Mouse (Mus musculus): ENCODE measurements at regions not wholly inside any gene's neighbourhood (a gene's known extent, or its start where the extent isn't known, plus 50 kb on each side); places are given as distances from the start of the nearest gene placed in this dataset.

DNA sequence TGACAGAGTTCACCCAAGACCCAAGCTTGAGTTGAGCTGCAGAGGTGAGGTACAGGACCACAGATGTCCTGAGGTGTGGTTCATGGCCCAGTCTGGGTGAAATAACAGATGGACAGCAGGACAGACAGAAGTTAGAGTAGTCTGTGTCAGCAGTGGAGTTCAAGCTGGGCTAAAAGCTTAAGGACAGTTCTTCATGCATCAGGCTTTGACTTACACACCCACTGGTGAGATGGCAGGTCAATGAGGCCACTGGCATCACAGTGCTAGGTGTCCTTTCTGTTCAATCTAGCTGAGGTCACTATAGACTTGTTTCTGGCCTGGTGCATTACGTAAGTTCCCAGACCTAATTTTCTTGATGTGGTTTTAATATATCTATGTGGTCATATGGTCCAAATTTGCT, 238.9 kb upstream of the Dab2 start:
- ATAC-seq (ENCODE audit: extremely low read depth, insufficient number of reproducible peaks, low FRiP score, poor library complexity, severe bottlenecking) = no peak

DNA sequence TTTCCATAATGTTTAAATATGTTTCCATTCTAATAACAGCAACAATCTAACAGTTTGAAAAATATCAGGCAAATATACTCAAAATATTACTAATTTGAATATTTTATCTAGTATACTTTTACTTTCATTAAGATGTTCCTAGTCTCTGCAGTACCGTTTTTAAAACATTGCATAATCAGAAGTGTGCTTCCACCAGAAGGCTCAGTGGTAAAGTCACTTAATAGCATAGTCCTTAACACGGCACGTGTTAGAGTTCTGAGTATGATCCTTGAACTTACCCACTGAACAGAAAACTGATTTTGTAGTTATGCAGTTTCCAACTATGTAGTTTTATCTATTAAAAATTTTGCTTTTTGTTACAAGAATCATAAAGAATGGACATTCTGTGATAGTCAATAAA, 234.5 kb upstream of the Dab2 start:
- ATAC-seq (ENCODE audit: extremely low read depth, insufficient number of reproducible peaks, low FRiP score, poor library complexity, severe bottlenecking) = no peak

DNA sequence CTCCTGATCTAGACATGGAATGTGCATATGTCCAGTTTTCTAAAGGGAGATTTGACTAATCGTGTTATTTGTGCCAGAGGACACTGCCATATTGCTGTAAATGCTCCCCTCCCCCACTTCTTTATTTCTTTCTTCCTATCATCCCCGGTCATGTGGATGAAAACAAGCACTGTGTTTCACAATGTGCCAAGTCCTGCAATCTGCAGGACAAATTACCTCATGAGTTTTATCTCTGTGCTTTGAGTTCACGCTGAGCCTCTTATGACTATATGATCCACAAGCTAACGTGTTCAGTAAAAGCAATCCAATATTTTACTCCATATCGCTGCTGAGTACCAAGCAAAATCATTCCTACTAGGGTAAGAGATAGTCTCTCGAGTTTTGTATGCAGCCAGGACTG, 232.2 kb upstream of the Dab2 start:
- no peak for ATAC-seq (ENCODE audit: extremely low read depth, insufficient number of reproducible peaks, low FRiP score, poor library complexity, severe bottlenecking)

DNA sequence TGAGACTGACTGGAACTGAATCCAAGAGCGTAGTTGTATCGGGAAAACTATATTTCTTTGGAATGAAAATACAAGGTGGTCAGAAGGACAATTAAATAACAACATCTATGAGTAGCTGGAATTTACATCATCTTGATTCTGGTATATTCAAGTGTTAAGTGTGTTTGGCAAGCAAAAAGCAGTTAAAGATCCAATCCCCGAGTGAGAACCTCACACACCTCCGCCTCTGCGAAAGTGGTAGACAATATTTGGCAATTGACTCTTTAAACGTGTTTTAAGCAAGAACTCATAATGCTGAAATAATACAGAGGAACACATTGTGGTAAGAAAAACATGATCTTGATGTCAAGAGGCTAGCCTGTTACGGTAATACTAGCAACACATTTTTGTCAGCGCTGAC, 231.2 kb upstream of the Dab2 start:
- no peak for ATAC-seq (ENCODE audit: extremely low read depth, insufficient number of reproducible peaks, low FRiP score, poor library complexity, severe bottlenecking)

DNA sequence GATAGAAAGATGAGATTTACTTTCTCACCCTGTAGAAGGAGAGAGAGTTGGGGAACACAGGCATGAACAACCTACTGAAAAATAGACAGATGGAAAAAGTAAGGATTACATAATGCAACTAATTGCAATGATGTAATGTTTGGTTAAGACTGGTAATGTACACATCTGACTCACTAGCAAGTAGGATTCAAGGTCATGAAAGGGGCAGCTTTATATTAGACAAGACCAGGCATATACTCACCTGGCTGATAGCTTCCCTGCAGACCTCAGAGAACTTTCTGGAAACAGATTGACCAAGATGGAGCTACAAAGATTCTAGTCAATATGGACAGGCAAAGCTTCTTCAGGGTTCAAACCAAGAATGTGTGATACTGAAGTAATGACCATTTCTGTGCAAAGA, 227.7 kb upstream of the Dab2 start:
- ATAC-seq (ENCODE audit: extremely low read depth, insufficient number of reproducible peaks, low FRiP score, poor library complexity, severe bottlenecking) = no peak

DNA sequence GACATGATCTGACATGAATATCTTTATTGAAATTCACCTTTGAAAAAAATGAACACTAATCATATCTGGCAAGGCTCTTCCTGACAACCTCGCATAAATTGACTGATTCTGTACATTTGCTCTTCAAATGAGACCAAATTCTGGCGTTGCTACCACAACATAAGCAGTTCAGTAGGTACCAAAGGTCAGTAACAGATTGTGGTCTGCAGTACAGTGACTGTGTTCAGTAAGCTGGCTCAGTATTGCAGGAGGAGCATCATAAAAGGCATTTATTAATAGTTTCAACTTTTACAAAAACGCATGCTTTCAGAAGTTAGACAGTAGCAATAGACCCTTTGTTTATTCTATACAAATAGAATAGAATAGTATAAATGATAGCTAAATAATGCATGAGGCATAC, 226.7 kb upstream of the Dab2 start:
- ATAC-seq (ENCODE audit: extremely low read depth, insufficient number of reproducible peaks, low FRiP score, poor library complexity, severe bottlenecking) = no peak

DNA sequence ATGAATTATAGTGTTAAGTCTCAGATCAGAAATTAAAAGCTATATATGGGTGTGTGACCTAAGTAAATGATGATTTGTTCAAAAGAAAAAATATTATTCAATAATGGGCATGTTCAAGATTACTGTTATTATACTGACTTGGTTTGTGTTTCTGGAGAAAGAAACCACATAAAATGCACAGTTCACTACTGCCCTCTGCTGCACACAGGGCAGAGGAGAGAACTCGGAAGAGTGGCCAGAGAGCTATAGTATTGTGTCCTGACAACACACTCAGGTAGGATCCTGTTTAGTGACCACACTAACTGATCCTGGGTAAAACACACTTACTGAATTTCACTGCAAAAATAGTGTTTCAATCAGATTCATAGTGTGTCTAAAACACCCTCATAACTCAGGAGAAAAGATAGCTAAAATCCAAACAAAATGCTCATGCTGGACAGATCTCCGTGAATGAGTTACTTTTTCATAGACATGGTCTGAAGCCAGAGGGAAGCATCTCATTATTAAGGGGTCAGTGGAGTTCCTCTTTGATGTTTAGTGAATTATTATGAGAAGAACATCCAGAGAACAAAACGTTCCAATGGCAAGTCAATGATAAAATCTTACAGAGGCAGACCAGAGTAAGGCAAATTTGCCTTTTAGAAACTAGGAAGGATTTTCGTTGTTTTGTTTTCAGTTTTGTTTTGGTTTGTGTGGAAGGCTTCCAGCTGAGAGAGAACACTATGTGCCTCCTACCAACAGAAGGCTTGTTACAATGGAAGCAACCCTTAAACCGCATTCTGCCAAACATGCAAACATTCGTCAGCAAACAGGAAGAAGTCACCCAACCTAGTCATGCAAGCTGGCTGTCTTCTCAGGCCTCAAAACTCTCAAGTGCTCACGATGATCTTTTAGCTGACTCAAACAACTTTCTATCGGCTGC, 218.6 kb upstream of the Dab2 start:
- ATAC-seq (ENCODE audit: extremely low read depth, insufficient number of reproducible peaks, low FRiP score, poor library complexity, severe bottlenecking) = peak; percentile 80

DNA sequence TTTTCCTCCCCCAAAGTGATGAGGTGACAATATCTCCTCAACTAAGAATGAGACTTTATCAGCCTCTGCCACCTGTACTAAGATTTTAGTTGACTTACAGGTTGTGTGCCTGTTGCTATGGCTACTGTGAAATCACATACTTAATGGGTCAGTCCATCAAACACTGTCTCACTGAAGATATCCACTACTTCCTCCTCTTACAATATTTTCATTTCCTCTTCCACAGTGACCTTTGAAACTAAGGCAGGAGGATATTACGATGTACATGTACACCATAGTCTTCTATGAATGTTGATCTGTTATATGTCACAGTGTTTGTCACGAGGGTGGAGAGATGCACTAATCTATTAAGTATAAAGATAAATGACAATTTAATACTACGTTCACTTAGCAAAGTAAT, 212.4 kb upstream of the Dab2 start:
- no peak for ATAC-seq (ENCODE audit: extremely low read depth, insufficient number of reproducible peaks, low FRiP score, poor library complexity, severe bottlenecking)

DNA sequence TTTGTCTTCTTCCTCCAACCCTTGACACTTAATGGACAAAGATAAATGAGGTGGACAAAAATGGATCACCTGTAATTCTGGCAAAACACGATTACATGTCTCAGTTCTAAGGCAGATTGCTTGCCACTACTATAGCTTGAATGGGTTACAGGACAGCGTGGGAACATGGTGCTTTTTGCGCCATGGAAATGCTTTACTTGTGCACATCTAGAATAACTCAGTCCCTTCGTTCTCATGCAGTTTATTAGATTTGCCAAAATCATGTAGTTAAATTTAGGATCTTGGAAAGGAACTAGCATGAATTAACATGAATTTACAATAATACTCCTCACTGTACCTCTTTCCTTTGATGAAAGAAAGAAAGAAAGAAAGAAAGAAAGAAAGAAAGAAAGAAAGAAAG, 211.1 kb upstream of the Dab2 start:
- no peak for ATAC-seq (ENCODE audit: extremely low read depth, insufficient number of reproducible peaks, low FRiP score, poor library complexity, severe bottlenecking)

DNA sequence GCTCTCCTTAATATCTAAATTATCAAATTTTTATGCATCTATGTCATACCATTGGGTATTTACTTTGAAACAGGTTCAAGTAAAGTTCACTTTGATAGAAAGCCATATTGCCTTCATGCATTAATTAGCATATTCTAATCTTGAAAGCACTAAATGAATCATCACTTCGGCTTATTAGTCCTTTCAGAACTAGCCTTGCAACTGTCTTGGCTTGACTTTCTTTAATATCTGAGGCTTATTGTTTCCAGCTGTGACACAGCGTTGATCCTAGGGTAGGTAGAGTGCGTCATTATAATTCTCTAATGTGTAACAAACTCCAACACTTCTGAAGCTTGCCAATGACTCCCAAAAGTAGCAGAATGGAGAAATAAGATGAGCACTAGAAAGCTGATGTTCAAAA, 169.9 kb upstream of the Dab2 start:
- no peak for ATAC-seq (ENCODE audit: extremely low read depth, insufficient number of reproducible peaks, low FRiP score, poor library complexity, severe bottlenecking)

DNA sequence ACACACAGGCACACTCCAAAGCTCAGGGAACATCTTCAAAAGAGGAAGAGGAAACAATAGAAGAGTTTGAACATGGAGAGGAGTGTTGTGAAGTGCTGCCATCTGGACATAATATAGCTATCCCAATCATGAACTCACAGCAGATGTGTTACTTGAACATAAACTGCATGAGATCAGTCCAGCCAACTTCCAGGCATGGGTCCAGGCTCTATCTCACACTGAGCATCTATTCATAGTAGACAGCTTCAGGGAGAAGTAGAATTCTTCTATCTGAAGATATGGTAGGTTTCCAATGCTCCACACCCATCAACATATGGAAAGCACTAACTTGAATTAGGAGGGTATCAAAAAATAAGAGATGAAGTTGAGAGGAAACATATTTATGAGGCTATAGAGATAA, 167.4 kb upstream of the Dab2 start:
- ATAC-seq (ENCODE audit: extremely low read depth, insufficient number of reproducible peaks, low FRiP score, poor library complexity, severe bottlenecking) = no peak

DNA sequence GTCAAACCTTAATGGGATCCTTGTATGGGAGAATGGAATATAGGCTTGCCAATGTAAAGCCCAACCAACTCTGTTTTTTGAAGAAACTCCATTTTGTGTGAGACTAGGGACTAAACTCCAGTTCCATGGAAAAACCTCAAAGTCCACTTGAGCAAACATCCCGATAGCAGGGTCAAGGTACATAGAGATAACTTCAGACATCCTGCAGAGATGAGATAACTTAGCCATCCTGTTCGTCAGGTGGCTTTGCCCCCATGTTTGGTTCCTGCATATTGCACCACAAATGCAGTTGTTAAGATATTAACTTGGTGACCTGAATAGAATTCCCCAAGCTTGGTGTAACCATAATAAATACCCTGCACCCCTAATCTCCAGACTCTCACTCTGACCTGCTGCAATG, 154.5 kb upstream of the Dab2 start:
- ATAC-seq (ENCODE audit: extremely low read depth, insufficient number of reproducible peaks, low FRiP score, poor library complexity, severe bottlenecking) = no peak

DNA sequence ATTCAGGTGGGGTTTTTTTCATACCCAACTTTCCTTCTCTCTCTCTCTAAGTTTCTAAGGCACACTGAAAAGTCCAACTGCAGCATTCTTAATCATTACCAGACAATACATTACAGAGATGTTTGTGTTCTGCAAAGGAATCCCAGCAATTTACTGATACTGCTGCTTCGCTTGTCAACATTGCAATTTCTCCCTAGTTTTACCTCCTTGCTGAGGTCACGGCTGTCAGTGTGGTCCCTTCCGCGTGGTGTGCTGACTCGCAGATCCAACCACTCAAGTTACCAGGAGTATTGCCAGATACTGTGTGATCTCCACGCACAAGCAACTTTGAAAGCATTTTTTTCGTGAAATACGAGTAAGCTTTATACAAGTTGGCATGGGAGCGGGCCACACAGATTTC, 144.9 kb upstream of the Dab2 start:
- no peak for ATAC-seq (ENCODE audit: extremely low read depth, insufficient number of reproducible peaks, low FRiP score, poor library complexity, severe bottlenecking)

DNA sequence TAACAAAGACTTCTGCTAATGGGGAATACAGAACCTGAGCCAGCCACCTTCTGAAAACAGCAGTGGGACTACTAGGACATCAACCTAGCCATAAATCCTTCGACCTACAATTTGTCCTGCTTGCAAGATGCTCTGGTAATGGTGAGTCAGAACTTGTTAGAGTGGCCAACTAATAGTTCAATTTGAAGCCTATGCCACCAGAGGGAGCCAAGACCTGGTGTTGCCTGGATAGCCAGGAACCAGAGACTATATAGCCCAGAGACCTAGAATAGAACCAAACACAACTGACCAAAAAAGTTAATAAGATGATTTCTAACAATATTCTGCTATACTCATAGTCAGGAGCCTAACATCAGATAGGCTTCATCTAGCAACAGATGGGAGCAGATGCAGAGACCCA, 119.3 kb upstream of the Dab2 start:
- ATAC-seq (ENCODE audit: extremely low read depth, insufficient number of reproducible peaks, low FRiP score, poor library complexity, severe bottlenecking) = no peak

DNA sequence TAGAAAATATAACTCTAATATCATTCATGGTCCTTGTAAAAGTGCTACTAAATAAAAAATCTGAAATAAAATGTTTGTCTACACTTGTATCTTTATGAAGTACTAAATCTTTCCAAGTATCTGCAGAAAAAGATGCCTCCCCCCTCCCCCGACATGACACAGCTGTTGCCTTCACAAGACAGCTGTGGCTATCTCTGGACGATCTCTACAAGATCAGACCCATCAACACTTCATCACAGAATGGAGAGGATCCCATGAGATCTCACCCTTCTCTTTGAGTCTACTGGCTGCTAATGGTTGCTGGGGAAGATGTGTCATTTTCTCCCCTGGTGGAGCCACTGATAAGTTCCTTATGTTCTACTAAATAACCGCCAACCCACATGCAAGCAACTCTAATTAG, 116.0 kb upstream of the Dab2 start:
- no peak for ATAC-seq (ENCODE audit: extremely low read depth, insufficient number of reproducible peaks, low FRiP score, poor library complexity, severe bottlenecking)

DNA sequence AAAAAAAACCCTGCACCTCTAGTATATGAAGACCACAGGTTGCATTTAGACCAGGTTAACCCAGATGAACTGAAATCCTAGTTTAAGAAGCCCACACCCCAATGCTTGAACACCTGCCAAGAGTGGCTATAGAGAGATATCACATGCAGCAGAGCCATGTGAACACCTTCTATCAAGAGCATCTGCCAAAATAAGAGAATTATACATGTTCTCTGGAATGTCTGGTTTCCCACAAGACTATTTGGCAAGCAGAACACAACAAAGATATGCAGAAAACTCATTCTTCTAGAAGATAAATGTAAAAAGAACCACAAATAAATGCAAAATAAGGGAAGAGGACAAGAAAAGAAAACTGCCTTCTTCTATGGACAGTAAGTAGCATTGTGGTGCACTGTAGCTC, 107.7 kb upstream of the Dab2 start:
- ATAC-seq (ENCODE audit: extremely low read depth, insufficient number of reproducible peaks, low FRiP score, poor library complexity, severe bottlenecking) = no peak

DNA sequence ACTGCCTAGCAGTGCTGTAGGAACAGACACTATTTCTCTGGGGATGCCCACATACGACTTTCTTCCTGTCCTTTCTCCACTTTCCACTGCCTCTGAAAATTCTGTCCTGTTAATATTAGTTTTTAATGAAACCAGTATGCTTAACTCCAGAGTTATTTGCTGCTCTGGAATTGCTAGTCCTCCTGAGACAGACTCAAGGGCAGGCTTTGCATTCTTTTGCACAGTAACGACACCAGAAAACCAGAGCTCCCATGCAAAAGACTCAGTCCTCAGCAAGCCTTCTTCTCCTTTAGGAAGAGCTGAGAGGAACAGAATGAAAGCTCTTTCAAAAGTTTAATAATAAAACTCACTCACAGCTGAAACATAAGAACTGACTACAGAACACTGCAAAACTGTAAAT, 92.3 kb upstream of the Dab2 start:
- no peak for ATAC-seq (ENCODE audit: extremely low read depth, insufficient number of reproducible peaks, low FRiP score, poor library complexity, severe bottlenecking)

DNA sequence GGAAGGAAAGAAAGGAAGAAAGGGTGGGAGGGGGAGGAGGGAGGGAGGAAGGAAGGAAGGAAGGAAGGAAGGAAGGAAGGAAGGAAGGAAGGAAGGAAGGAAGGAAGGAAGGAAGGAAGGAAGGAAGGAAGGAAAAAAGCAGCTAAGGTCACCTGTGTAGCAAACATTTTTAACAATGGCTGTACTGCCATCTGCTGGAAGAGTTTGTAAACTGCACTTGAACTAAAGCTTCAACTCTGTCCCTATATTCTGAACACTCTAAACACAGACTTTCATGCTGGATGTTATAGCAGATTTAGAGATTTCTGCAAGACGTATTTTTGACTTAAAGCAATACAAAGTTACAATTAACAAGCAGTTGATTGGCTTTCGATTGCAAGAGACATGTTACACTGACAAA, 90.3 kb upstream of the Dab2 start:
- 0 out of 2 replicates have a peak, but pooled peaks have one; percentile 44 for ATAC-seq (ENCODE audit: extremely low read depth, insufficient number of reproducible peaks, low FRiP score, poor library complexity, severe bottlenecking)

DNA sequence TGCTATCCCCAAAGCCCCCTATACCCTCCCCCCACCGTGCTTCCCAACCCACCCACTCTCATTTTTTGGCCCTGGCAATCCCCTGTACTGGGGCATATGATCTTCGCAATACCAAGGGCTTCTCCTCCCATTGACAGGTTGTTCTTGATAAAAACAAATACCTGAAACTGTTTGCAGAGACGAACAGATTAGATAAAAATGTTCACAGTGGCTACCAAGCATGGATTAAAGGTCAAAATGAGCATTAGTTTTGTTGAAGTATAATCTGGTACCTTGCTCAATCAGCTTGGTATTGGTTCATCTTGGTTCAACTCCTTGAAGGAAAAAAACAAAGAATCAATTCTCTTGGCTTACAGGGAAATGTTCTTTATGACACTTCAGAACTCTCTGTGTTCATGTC, 81.5 kb upstream of the Dab2 start:
- no peak for ATAC-seq (ENCODE audit: extremely low read depth, insufficient number of reproducible peaks, low FRiP score, poor library complexity, severe bottlenecking)

DNA sequence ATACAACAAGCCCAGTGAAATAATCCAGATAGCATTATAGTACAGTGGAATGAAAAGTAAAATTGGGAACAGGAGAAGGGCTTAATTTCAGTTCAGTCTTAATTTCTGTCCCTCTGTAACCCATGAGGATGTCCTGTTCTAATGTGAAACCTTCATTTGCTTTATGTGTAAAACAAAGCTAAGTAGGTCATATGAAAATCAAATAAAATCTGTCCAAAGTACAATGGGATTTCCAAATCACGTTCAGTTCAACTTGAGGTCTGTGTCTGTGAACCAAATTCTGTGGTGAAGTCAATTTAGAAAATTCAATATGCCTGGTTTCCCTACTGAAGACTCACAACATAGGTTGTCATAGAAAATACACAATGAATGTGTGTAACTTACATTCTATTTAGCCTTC, 74.4 kb upstream of the Dab2 start:
- ATAC-seq (ENCODE audit: extremely low read depth, insufficient number of reproducible peaks, low FRiP score, poor library complexity, severe bottlenecking) = no peak

DNA sequence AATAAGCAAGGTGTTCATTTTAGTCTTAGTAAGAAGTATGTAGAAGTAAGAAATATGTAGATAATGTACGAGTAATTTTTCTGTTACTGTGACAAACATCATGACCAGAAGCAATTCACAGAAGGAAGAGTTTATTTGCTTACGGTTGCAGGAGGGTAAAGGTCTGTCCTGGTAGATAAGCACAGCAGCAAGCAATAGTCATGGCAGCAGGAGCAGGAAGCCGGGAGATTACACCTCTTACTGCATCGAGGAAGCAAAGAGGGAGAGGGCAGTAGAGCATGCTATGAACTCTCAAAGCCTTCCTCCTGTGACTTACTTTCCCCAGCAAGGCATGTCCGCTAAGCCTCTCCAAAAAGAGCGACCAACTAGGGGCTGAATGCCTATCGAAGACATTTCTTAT, 69.0 kb upstream of the Dab2 start:
- ATAC-seq (ENCODE audit: extremely low read depth, insufficient number of reproducible peaks, low FRiP score, poor library complexity, severe bottlenecking) = no peak
